Mouse (Mus musculus): Measurements from ENCODE around the gene Slc22a18. TPM values are rescaled to one million over a fixed set of nuclear protein-coding genes. Genes with fewer than 3 reads are reported as not detected.

Slc22a18 gene
- polyA plus RNA-seq, 1 experiment from 2014 or later: 8.7 TPM

Other genes starting within 250 kb of the Slc22a18 start
- gene Cdkn1c, start 12.7 kb upstream of the Slc22a18 start, polyA plus RNA-seq (2014; fragmentation: Nextera tagmentation; extraction: Ambion mirVana): 639 and 672 TPM in 2 replicates
- 9.2 and 15.3 TPM in 2 replicates for gene Phlda2, start 29.4 kb downstream of the Slc22a18 start, polyA plus RNA-seq (2014; fragmentation: Nextera tagmentation; extraction: Ambion mirVana)
- 112 and 125 TPM in 2 replicates for gene Nap1l4, start 75.4 kb downstream of the Slc22a18 start, polyA plus RNA-seq (2014; fragmentation: Nextera tagmentation; extraction: Ambion mirVana)
- 53.9 and 56.5 TPM in 2 replicates for gene Cars, start 126.4 kb downstream of the Slc22a18 start, polyA plus RNA-seq (2014; fragmentation: Nextera tagmentation; extraction: Ambion mirVana)
- gene Tnfrsf26, start 155.0 kb downstream of the Slc22a18 start, polyA plus RNA-seq (2014; fragmentation: Nextera tagmentation; extraction: Ambion mirVana): 0.30 and 0.55 TPM in 2 replicates
- gene Tnfrsf22, start 175.9 kb downstream of the Slc22a18 start, polyA plus RNA-seq (2014; fragmentation: Nextera tagmentation; extraction: Ambion mirVana): 8.6 and 9.1 TPM in 2 replicates
- 1.0 and 1.1 TPM in 2 replicates for gene Tnfrsf23, start 212.1 kb downstream of the Slc22a18 start, polyA plus RNA-seq (2014; fragmentation: Nextera tagmentation; extraction: Ambion mirVana)